Mouse (Mus musculus): ENCODE data around the gene Rhoa. TPM values are rescaled to one million over a fixed set of nuclear protein-coding genes. Genes with fewer than 3 reads are reported as not detected.
A peak's percentile ranks its signal among the peaks of the same experiment; 100 is the strongest.

Rhoa gene
- polyA plus RNA-seq, 2 experiments: 240 to 326 TPM

GRCm38 (mm10) chr9:108338551-108338885 is 32.6 kb downstream of the Rhoa start:
- peak; percentile 12; the same call in 1 of the 2 replicates for ATAC-seq (ENCODE audit: low FRiP score, low read depth)

GRCm38 (mm10) chr9:108338886-108339781 is 33.2 kb downstream of the Rhoa start, which contains the start of gene Gpx1:
Gpx1 (plus strand) TSS chr9:108338903.
- no peaks in the 10 kb centered on the region for H3K9me3 ChIP-seq (ENCODE audit: control insufficient read depth, low read length)
- peak; percentile 98; the same call in 1 of the 2 replicates for TF ChIP-seq POLR2A (IDR thresholded peaks at IDR 0.05; ENCODE audit: borderline replicate concordance, extremely low read depth, insufficient read depth, insufficient read length)
- H3K27me3 ChIP-seq (ENCODE audit: control insufficient read depth, insufficient read depth, low read length): no peaks in the 10 kb centered on the region
- WGBS: under 1% methylated on average over 49 of the region's 49 CpGs
- DNase-seq (ENCODE audit: low spot score) (peak; percentile 96), ATAC-seq (ENCODE audit: low FRiP score, low read depth) (peak; percentile 98)
- peaks cover 16% of the 10 kb centered on the region for H3K4me1 ChIP-seq (ENCODE audit: control insufficient read depth, insufficient read depth, low read length)
- peak within 1 kb of the TSS; percentile 95 for H3K27ac ChIP-seq (replicated peaks; ENCODE audit: low read depth, low read length)
- peak within 1 kb of the TSS; percentile 78 for H3K4me3 ChIP-seq (replicated peaks; ENCODE audit: low read length)
- peaks cover 25% of the 10 kb centered on the region for H3K36me3 ChIP-seq (ENCODE audit: control insufficient read depth, insufficient read depth, low read length)
- peak within 1 kb of the TSS; percentile 82 for H3K4me2 ChIP-seq (replicated peaks; ENCODE audit: low read depth, low read length, severe bottlenecking)
- peak within 1 kb of the TSS; percentile 84 for H3K9ac ChIP-seq (ENCODE audit: low read depth, low read length, severe bottlenecking)

More at GRCm38 (mm10) chr9:108338551-108338885, 32.6 kb downstream of the Rhoa start:
- peak overlapping the region; percentile 84; the same call in 1 of the 2 replicates for H3K9ac ChIP-seq (ENCODE audit: low read depth, low read length, severe bottlenecking)
- TF ChIP-seq POLR2A (IDR thresholded peaks at IDR 0.05; ENCODE audit: borderline replicate concordance, extremely low read depth, insufficient read depth, insufficient read length): no peak
- peaks cover 31% of the 10 kb centered on the region for H3K36me3 ChIP-seq (ENCODE audit: control insufficient read depth, insufficient read depth, low read length)
- WGBS: 16% methylated on average over 6 of the region's 6 CpGs
- H3K4me1 ChIP-seq (ENCODE audit: control insufficient read depth, insufficient read depth, low read length): peaks cover 16% of the 10 kb centered on the region
- no peak for DNase-seq (ENCODE audit: low spot score)
- H3K4me3 ChIP-seq (replicated peaks; ENCODE audit: low read length): peak overlapping the region; percentile 78
- no peaks in the 10 kb centered on the region for H3K9me3 ChIP-seq (ENCODE audit: control insufficient read depth, low read length)
- H3K4me2 ChIP-seq (replicated peaks; ENCODE audit: low read depth, low read length, severe bottlenecking): peak overlapping the region; percentile 82
- H3K27ac ChIP-seq (replicated peaks; ENCODE audit: low read depth, low read length): peak overlapping the region; percentile 95
- no peaks in the 10 kb centered on the region for H3K27me3 ChIP-seq (ENCODE audit: control insufficient read depth, insufficient read depth, low read length)

- H3K4me1 ChIP-seq (ENCODE audit: control insufficient read depth, insufficient read depth, low read length): peaks cover 16% of the 10 kb centered on the region
- H3K4me2 ChIP-seq (replicated peaks; ENCODE audit: low read depth, low read length, severe bottlenecking): peak overlapping the region; percentile 82
- H3K36me3 ChIP-seq (ENCODE audit: control insufficient read depth, insufficient read depth, low read length): peaks cover 18% of the 10 kb centered on the region
- no peak for TF ChIP-seq POLR2A (IDR thresholded peaks at IDR 0.05; ENCODE audit: borderline replicate concordance, extremely low read depth, insufficient read depth, insufficient read length)
- no peak for ATAC-seq (ENCODE audit: low FRiP score, low read depth)
- no peaks in the 10 kb centered on the region for H3K9me3 ChIP-seq (ENCODE audit: control insufficient read depth, low read length)
- 8% methylated on average over 20 of the region's 20 CpGs for WGBS
- H3K4me3 ChIP-seq (replicated peaks; ENCODE audit: low read length): peak overlapping the region; percentile 78
- H3K9ac ChIP-seq (ENCODE audit: low read depth, low read length, severe bottlenecking): peak overlapping the region; percentile 84
- peak overlapping the region; percentile 95 for H3K27ac ChIP-seq (replicated peaks; ENCODE audit: low read depth, low read length)
- H3K27me3 ChIP-seq (ENCODE audit: control insufficient read depth, insufficient read depth, low read length): no peaks in the 10 kb centered on the region
- DNase-seq (ENCODE audit: low spot score): no peak
Measured at GRCm38 (mm10) chr9:108339886-108340257, 33.9 kb downstream of the Rhoa start.

DNA sequence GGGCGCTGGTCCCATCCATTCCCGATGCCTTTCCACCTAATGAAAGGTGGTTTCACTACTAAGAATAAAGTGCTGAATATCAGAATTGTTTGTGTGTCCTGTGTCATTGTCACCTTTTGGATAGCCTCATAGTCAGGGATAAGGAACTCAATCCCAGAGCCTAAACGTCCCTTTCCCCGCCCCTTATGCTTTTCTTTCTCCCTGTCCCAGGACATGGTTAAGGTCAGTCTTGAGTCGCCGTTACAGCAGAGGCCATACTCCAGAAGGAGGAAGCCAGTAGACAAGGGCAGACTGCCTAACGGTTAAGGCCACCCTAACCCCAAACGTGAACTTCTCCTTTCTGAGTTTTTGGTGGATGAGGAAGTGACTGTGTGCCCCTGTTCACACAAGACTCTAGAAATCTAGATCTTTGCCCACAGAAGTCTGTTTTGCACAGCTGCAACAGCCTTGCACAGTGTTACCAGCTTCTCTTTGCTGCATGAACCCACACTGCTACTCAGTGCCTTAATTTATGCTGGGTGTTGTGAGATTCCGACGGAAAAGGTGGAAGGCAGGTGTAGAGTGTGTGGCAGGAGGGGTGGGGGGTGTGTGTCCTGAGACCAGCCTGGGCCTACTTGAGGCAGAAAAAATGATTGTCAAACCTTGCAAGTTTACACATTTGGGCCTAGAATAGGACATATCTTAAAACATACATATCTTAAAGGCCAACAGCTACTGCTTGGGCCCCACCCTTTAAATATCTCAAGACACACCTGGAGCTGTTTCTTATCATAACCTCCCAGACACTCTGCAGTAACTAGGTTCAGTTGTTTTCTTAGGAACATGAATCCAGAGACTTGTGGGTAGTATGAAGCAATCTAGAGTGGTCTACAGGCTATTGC is 34.6 kb downstream of the Rhoa start:
- DNase-seq (ENCODE audit: low spot score): no peak
- ATAC-seq (ENCODE audit: low FRiP score, low read depth): no peak
- 64% methylated on average over 10 of the region's 10 CpGs for WGBS

GRCm38 (mm10) chr9:108341139-108341475 is 35.2 kb downstream of the Rhoa start:
- Histone ChIP-seq H3K4me1 (ENCODE audit: control insufficient read depth, insufficient read depth, low read length) (peaks cover 16% of the 10 kb centered on the region), H3K9ac (ENCODE audit: low read depth, low read length, severe bottlenecking) (no peak overlapping the region), H3K27me3 (ENCODE audit: control insufficient read depth, insufficient read depth, low read length) (no peaks in the 10 kb centered on the region), H3K36me3 (ENCODE audit: control insufficient read depth, insufficient read depth, low read length) (peaks cover 10% of the 10 kb centered on the region), H3K9me3 (ENCODE audit: control insufficient read depth, low read length) (no peaks in the 10 kb centered on the region), H3K27ac (replicated peaks; ENCODE audit: low read depth, low read length) (no peak overlapping the region), H3K4me2 (replicated peaks; ENCODE audit: low read depth, low read length, severe bottlenecking) (no peak overlapping the region), H3K4me3 (replicated peaks; ENCODE audit: low read length) (no peak overlapping the region)
- DNase-seq (ENCODE audit: low spot score) (no peak), ATAC-seq (ENCODE audit: low FRiP score, low read depth) (no peak)
- 87% methylated on average over 5 of the region's 5 CpGs for WGBS
- TF ChIP-seq POLR2A (IDR thresholded peaks at IDR 0.05; ENCODE audit: borderline replicate concordance, extremely low read depth, insufficient read depth, insufficient read length): no peak

More for the DNA sequence above, 34.6 kb downstream of the Rhoa start:
- Histone ChIP-seq H3K9ac (ENCODE audit: low read depth, low read length, severe bottlenecking) (peak overlapping the region; percentile 84), H3K9me3 (ENCODE audit: control insufficient read depth, low read length) (no peaks in the 10 kb centered on the region), H3K4me2 (replicated peaks; ENCODE audit: low read depth, low read length, severe bottlenecking) (peak overlapping the region; percentile 82), H3K4me3 (replicated peaks; ENCODE audit: low read length) (peak overlapping the region; percentile 78), H3K4me1 (ENCODE audit: control insufficient read depth, insufficient read depth, low read length) (peaks cover 16% of the 10 kb centered on the region), H3K36me3 (ENCODE audit: control insufficient read depth, insufficient read depth, low read length) (peaks cover 12% of the 10 kb centered on the region), H3K27me3 (ENCODE audit: control insufficient read depth, insufficient read depth, low read length) (no peaks in the 10 kb centered on the region), H3K27ac (replicated peaks; ENCODE audit: low read depth, low read length) (peak overlapping the region; percentile 95)
- no peak for TF ChIP-seq POLR2A (IDR thresholded peaks at IDR 0.05; ENCODE audit: borderline replicate concordance, extremely low read depth, insufficient read depth, insufficient read length)
